Mouse (Mus musculus): ENCODE results near the gene Olfr43. TPM values are rescaled to one million over a fixed set of nuclear protein-coding genes. Genes with fewer than 3 reads are reported as not detected.

Olfr43 gene
- polyA plus RNA-seq, 1 experiment from 2014 or later: not detected

Other genes starting within 250 kb of the Olfr43 start
- not detected in 2 replicates for gene Olfr398, start 221.0 kb downstream of the Olfr43 start, polyA plus RNA-seq (2014; fragmentation: Nextera tagmentation; extraction: Ambion mirVana)
- gene Olfr139, start 154.8 kb downstream of the Olfr43 start, polyA plus RNA-seq (2014; fragmentation: Nextera tagmentation; extraction: Ambion mirVana): not detected in 2 replicates
- not detected in 2 replicates for gene Olfr399, start 154.8 kb downstream of the Olfr43 start, polyA plus RNA-seq (2014; fragmentation: Nextera tagmentation; extraction: Ambion mirVana)
- not detected in 2 replicates for gene Zfp616, start 141.4 kb downstream of the Olfr43 start, polyA plus RNA-seq (2014; fragmentation: Nextera tagmentation; extraction: Ambion mirVana)
- gene Olfr401, start 97.7 kb downstream of the Olfr43 start, polyA plus RNA-seq (2014; fragmentation: Nextera tagmentation; extraction: Ambion mirVana): not detected in 2 replicates
- gene Olfr402, start 57.9 kb downstream of the Olfr43 start, polyA plus RNA-seq (2014; fragmentation: Nextera tagmentation; extraction: Ambion mirVana): not detected in 2 replicates
- not detected in 2 replicates for gene Olfr403, start 25.1 kb downstream of the Olfr43 start, polyA plus RNA-seq (2014; fragmentation: Nextera tagmentation; extraction: Ambion mirVana)
- not detected in 2 replicates for gene Olfr406, start 48.4 kb upstream of the Olfr43 start, polyA plus RNA-seq (2014; fragmentation: Nextera tagmentation; extraction: Ambion mirVana)
- not detected in 2 replicates for gene Olfr59, start 72.4 kb upstream of the Olfr43 start, polyA plus RNA-seq (2014; fragmentation: Nextera tagmentation; extraction: Ambion mirVana)
- not detected in 2 replicates for gene Olfr410, start 126.7 kb upstream of the Olfr43 start, polyA plus RNA-seq (2014; fragmentation: Nextera tagmentation; extraction: Ambion mirVana)
- not detected in 2 replicates for gene Olfr411, start 141.3 kb upstream of the Olfr43 start, polyA plus RNA-seq (2014; fragmentation: Nextera tagmentation; extraction: Ambion mirVana)
- not detected in 2 replicates for gene Olfr412, start 150.7 kb upstream of the Olfr43 start, polyA plus RNA-seq (2014; fragmentation: Nextera tagmentation; extraction: Ambion mirVana)

Measured in heart, embryonic 14.5 days (tissue).